Mouse (Mus musculus): ENCODE data around the gene Usp8. TPM values are rescaled to one million over a fixed set of nuclear protein-coding genes. Genes with fewer than 3 reads are reported as not detected.

The Usp8 gene
- polyA plus RNA-seq, 1 experiment: 39.2 TPM

- no peak overlapping the region for H3K4me3 ChIP-seq (ENCODE audit: insufficient read depth, low read length)
- no peaks in the 10 kb centered on the region for H3K4me1 ChIP-seq (ENCODE audit: control insufficient read depth, insufficient read depth, low read length)
- TF ChIP-seq CTCF (IDR thresholded peaks at IDR 0.05; ENCODE audit: extremely low read depth, insufficient read depth, low read length): peak; percentile 33; the same call in 1 of the 2 replicates
- TF ChIP-seq POLR2A (IDR thresholded peaks at IDR 0.05; ENCODE audit: extremely low read depth, insufficient read depth, low read length): no peak
- H3K27ac ChIP-seq (ENCODE audit: insufficient read depth, low read length): no peak overlapping the region
Observed at GRCm38 (mm10) chr2:126795708-126796107, 88.6 kb downstream of the Usp8 start.

DNA sequence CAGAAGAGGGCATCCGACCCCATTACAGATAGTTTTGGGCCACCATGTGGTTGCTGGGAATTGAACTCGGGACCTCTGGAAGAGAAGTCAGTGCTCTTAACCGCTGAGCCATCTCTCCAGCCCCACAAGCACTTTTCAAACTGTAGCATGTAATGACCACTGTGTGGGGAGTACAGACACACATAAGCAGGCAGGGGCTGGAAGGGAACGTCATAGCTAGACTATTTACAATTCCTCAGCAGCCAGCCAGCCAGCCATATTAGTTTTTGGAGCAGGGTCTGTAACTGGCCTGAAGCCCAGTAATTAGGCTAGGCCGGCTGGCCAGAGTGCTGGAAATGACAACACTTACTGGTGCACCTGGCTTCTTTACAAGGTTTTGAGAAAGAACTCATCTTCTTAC, 91.3 kb downstream of the Usp8 start:
- Histone ChIP-seq H3K4me3 (ENCODE audit: insufficient read depth, low read length) (no peak overlapping the region), H3K4me1 (ENCODE audit: control insufficient read depth, insufficient read depth, low read length) (no peaks in the 10 kb centered on the region), H3K27ac (ENCODE audit: insufficient read depth, low read length) (no peak overlapping the region)
- TF ChIP-seq CTCF (IDR thresholded peaks at IDR 0.05; ENCODE audit: extremely low read depth, insufficient read depth, low read length): no peak
- no peak for TF ChIP-seq POLR2A (IDR thresholded peaks at IDR 0.05; ENCODE audit: extremely low read depth, insufficient read depth, low read length)

GRCm38 (mm10) chr2:126801980-126802379, 94.9 kb downstream of the Usp8 start:
- TF ChIP-seq CTCF (IDR thresholded peaks at IDR 0.05; ENCODE audit: extremely low read depth, insufficient read depth, low read length) (no peak), POLR2A (IDR thresholded peaks at IDR 0.05; ENCODE audit: extremely low read depth, insufficient read depth, low read length) (no peak)
- no peaks in the 10 kb centered on the region for H3K4me1 ChIP-seq (ENCODE audit: control insufficient read depth, insufficient read depth, low read length)
- no peak overlapping the region for H3K4me3 ChIP-seq (ENCODE audit: insufficient read depth, low read length)
- no peak overlapping the region for H3K27ac ChIP-seq (ENCODE audit: insufficient read depth, low read length)

Other genes starting within 250 kb of the Usp8 start
- gene Atp8b4, start 206.7 kb upstream of the Usp8 start, polyA plus RNA-seq (2012; rRNA removed): 0.04 TPM in 1 of 2 replicates, not detected in the other
- 5.0 and 6.7 TPM in 2 replicates for gene Slc27a2, start 154.9 kb upstream of the Usp8 start, polyA plus RNA-seq (2012; rRNA removed)
- gene Hdc, start 88.0 kb upstream of the Usp8 start, polyA plus RNA-seq (2012; rRNA removed): 1.3 and 1.6 TPM in 2 replicates
- 19.6 and 20.9 TPM in 2 replicates for gene Gabpb1, start 31.0 kb upstream of the Usp8 start, polyA plus RNA-seq (2012; rRNA removed)
- gene Usp50, start 76.1 kb downstream of the Usp8 start, polyA plus RNA-seq (2012; rRNA removed): 3.1 and 4.0 TPM in 2 replicates
- gene Trpm7, start 168.9 kb downstream of the Usp8 start, polyA plus RNA-seq (2012; rRNA removed): 27.9 and 30.7 TPM in 2 replicates
- gene Sppl2a, start 225.9 kb downstream of the Usp8 start, polyA plus RNA-seq (2012; rRNA removed): 22.3 and 22.8 TPM in 2 replicates